Mouse (Mus musculus) right cerebral cortex, adult 2 months (tissue): ENCODE data around the gene Slc25a47.

Experiments used
- DNase-seq, 2 experiments: peaks; one replicate each; pipeline ENCODE4 v3.0.0; 2021 to 2022; ENCODE audit warnings: low spot score in 2 of 2

The Slc25a47 gene

GRCm38 (mm10) chr12:108906398-108906797 lies 70.6 kb downstream of the Slc25a47 start:
- no peak for DNase-seq
